Mouse (Mus musculus): ENCODE measurements around the gene Syt2. TPM values are rescaled to one million over a fixed set of nuclear protein-coding genes. Genes with fewer than 3 reads are reported as not detected.
A peak's percentile ranks its signal among the peaks of the same experiment; 100 is the strongest.

Syt2 gene
- polyA plus RNA-seq, 2 experiments = 0.04 TPM; not detected in 1

GRCm38 (mm10) chr1:134638041-134638440 lies 8.4 kb upstream of the Syt2 start:
- H3K27ac ChIP-seq = no peak overlapping the region
- WGBS (ENCODE audit: insufficient replicate concordance) = 30% methylated on average over 3 of the region's 3 CpGs

GRCm38 (mm10) chr1:134638522-134638921 lies 8.0 kb upstream of the Syt2 start:
- ATAC-seq (ENCODE audit: insufficient read depth) (no peak), DNase-seq (ENCODE audit: low read depth in 3 of 3, low spot score in 3 of 3) (no peak)
- no peaks in the 10 kb centered on the region; a peak in 1 of 4 replicates for H3K4me1 ChIP-seq (replicated peaks; ENCODE audit: control insufficient read depth in 2 of 2, insufficient read depth in 2 of 2, low read length in 1 of 2)
- H3K4me2 ChIP-seq (ENCODE audit: low read depth) = no peak overlapping the region
- WGBS (ENCODE audit: insufficient replicate concordance) = 34% methylated on average over 7 of the region's 7 CpGs
- no peak overlapping the region for H3K9ac ChIP-seq (replicated peaks)
- H3K9me3 ChIP-seq (ENCODE audit: control insufficient read depth, low read length) = no peaks in the 10 kb centered on the region
- H3K27me3 ChIP-seq (ENCODE audit: control insufficient read depth, insufficient read depth, low read length) = peaks cover 10% of the 10 kb centered on the region; the same call in 1 of the 2 replicates
- TF ChIP-seq EP300 (IDR thresholded peaks at IDR 0.05; ENCODE audit: low read depth) (no peak), CTCF (IDR thresholded peaks at IDR 0.05; ENCODE audit: low read depth) (peak; percentile 41)
- H3K4me3 ChIP-seq (ENCODE audit: insufficient read depth in 1 of 2, low read depth in 2 of 2, low read length in 2 of 2) = no peak overlapping the region
- no peaks in the 10 kb centered on the region for H3K36me3 ChIP-seq (replicated peaks; ENCODE audit: control insufficient read depth, insufficient read depth, low read depth)
- H3K27ac ChIP-seq = no peak overlapping the region

More at GRCm38 (mm10) chr1:134638041-134638440, 8.4 kb upstream of the Syt2 start:
- no peaks in the 10 kb centered on the region for H3K36me3 ChIP-seq (replicated peaks; ENCODE audit: control insufficient read depth, insufficient read depth, low read depth)
- DNase-seq (ENCODE audit: low read depth in 3 of 3, low spot score in 3 of 3) (no peak), ATAC-seq (ENCODE audit: insufficient read depth) (no peak)
- H3K4me2 ChIP-seq (ENCODE audit: low read depth) = no peak overlapping the region
- TF ChIP-seq EP300 (IDR thresholded peaks at IDR 0.05; ENCODE audit: low read depth) = no peak
- TF ChIP-seq CTCF (IDR thresholded peaks at IDR 0.05; ENCODE audit: low read depth) = no peak
- H3K27me3 ChIP-seq (ENCODE audit: control insufficient read depth, insufficient read depth, low read length) = peaks cover 10% of the 10 kb centered on the region; the same call in 1 of the 2 replicates
- no peaks in the 10 kb centered on the region for H3K9me3 ChIP-seq (ENCODE audit: control insufficient read depth, low read length)
- H3K9ac ChIP-seq (replicated peaks) = no peak overlapping the region
- no peak overlapping the region for H3K4me3 ChIP-seq (ENCODE audit: insufficient read depth in 1 of 2, low read depth in 2 of 2, low read length in 2 of 2)
- H3K4me1 ChIP-seq (replicated peaks; ENCODE audit: control insufficient read depth in 2 of 2, insufficient read depth in 2 of 2, low read length in 1 of 2) = no peaks in the 10 kb centered on the region; a peak in 1 of 4 replicates

- H3K4me1 ChIP-seq (replicated peaks; ENCODE audit: control insufficient read depth in 2 of 2, insufficient read depth in 2 of 2, low read length in 1 of 2) = no peaks in the 10 kb centered on the region; a peak in 1 of 4 replicates
- H3K4me2 ChIP-seq (ENCODE audit: low read depth) = no peak overlapping the region
- ATAC-seq (ENCODE audit: insufficient read depth) = no peak
- H3K4me3 ChIP-seq (ENCODE audit: insufficient read depth in 1 of 2, low read depth in 2 of 2, low read length in 2 of 2) = no peak overlapping the region
- no peaks in the 10 kb centered on the region for H3K9me3 ChIP-seq (ENCODE audit: control insufficient read depth, low read length)
- H3K9ac ChIP-seq (replicated peaks) = no peak overlapping the region
- WGBS (ENCODE audit: insufficient replicate concordance) = 51% methylated on average over 6 of the region's 6 CpGs
- no peak overlapping the region for H3K27ac ChIP-seq
- DNase-seq (ENCODE audit: low read depth in 3 of 3, low spot score in 3 of 3) = no peak
- no peaks in the 10 kb centered on the region for H3K36me3 ChIP-seq (replicated peaks; ENCODE audit: control insufficient read depth, insufficient read depth, low read depth)
- peaks cover 19% of the 10 kb centered on the region for H3K27me3 ChIP-seq (ENCODE audit: control insufficient read depth, insufficient read depth, low read length)
- TF ChIP-seq CTCF (IDR thresholded peaks at IDR 0.05; ENCODE audit: low read depth) (no peak), EP300 (IDR thresholded peaks at IDR 0.05; ENCODE audit: low read depth) (no peak)
Measured at GRCm38 (mm10) chr1:134639460-134639859, 7.0 kb upstream of the Syt2 start.

- Histone ChIP-seq H3K36me3 (replicated peaks; ENCODE audit: control insufficient read depth, insufficient read depth, low read depth) (no peaks in the 10 kb centered on the region), H3K9ac (replicated peaks) (no peak overlapping the region), H3K27ac (no peak overlapping the region), H3K4me2 (ENCODE audit: low read depth) (no peak overlapping the region), H3K4me1 (replicated peaks; ENCODE audit: control insufficient read depth in 2 of 2, insufficient read depth in 2 of 2, low read length in 1 of 2) (no peaks in the 10 kb centered on the region; a peak in 1 of 4 replicates), H3K9me3 (ENCODE audit: control insufficient read depth, low read length) (no peaks in the 10 kb centered on the region), H3K4me3 (ENCODE audit: insufficient read depth in 1 of 2, low read depth in 2 of 2, low read length in 2 of 2) (no peak overlapping the region), H3K27me3 (ENCODE audit: control insufficient read depth, insufficient read depth, low read length) (peaks cover 39% of the 10 kb centered on the region)
- WGBS (ENCODE audit: insufficient replicate concordance) = 24% methylated on average over 3 of the region's 3 CpGs
- DNase-seq (ENCODE audit: low read depth in 3 of 3, low spot score in 3 of 3) = peak in 1 of 3 experiments; percentile 11
- no peak for TF ChIP-seq EP300 (IDR thresholded peaks at IDR 0.05; ENCODE audit: low read depth)
- peak; percentile 54 for TF ChIP-seq CTCF (IDR thresholded peaks at IDR 0.05; ENCODE audit: low read depth)
- ATAC-seq (ENCODE audit: insufficient read depth) = no peak
Measured at GRCm38 (mm10) chr1:134641507-134641906, 5.0 kb upstream of the Syt2 start.

GRCm38 (mm10) chr1:134643702-134644101 lies 2.8 kb upstream of the Syt2 start:
- DNase-seq (ENCODE audit: low read depth in 3 of 3, low spot score in 3 of 3) (no peak), ATAC-seq (ENCODE audit: insufficient read depth) (no peak)
- Histone ChIP-seq H3K9ac (replicated peaks) (no peak overlapping the region), H3K4me2 (ENCODE audit: low read depth) (no peak overlapping the region), H3K36me3 (replicated peaks; ENCODE audit: control insufficient read depth, insufficient read depth, low read depth) (no peaks in the 10 kb centered on the region), H3K4me1 (replicated peaks; ENCODE audit: control insufficient read depth in 2 of 2, insufficient read depth in 2 of 2, low read length in 1 of 2) (no peaks in the 10 kb centered on the region), H3K4me3 (ENCODE audit: insufficient read depth in 1 of 2, low read depth in 2 of 2, low read length in 2 of 2) (no peak overlapping the region), H3K9me3 (ENCODE audit: control insufficient read depth, low read length) (no peaks in the 10 kb centered on the region), H3K27ac (no peak overlapping the region), H3K27me3 (ENCODE audit: control insufficient read depth, insufficient read depth, low read length) (peaks cover 61% of the 10 kb centered on the region)
- TF ChIP-seq EP300 (IDR thresholded peaks at IDR 0.05; ENCODE audit: low read depth) (no peak), CTCF (IDR thresholded peaks at IDR 0.05; ENCODE audit: low read depth) (no peak)
- 60% methylated on average over 6 of the region's 6 CpGs for WGBS (ENCODE audit: insufficient replicate concordance)

Data from liver, embryonic 14.5 days (tissue).